Mouse (Mus musculus) right cerebral cortex, postnatal 36 days (tissue): ENCODE data around the gene Hapln2.
A peak's percentile ranks its signal among the peaks of the same experiment; 100 is the strongest.

Source experiments
- DNase-seq, 2 experiments: peaks; one replicate each; pipeline ENCODE4 v3.0.0; 2022; ENCODE audit warnings: low spot score in 2 of 2, mixed read lengths in 1 of 2

Gene Hapln2

GRCm38 (mm10) chr3:88005822-88006786 lies 21.3 kb downstream of the Hapln2 start:
- no peak for DNase-seq

- DNase-seq, result no peak
Measured at GRCm38 (mm10) chr3:88002291-88002976, 24.9 kb downstream of the Hapln2 start.

GRCm38 (mm10) chr3:88000816-88001595 lies 26.4 kb downstream of the Hapln2 start:
- DNase-seq, result peak in 1 of 2 experiments; percentile 48

GRCm38 (mm10) chr3:88000181-88000580 lies 27.2 kb downstream of the Hapln2 start, which contains the start of gene Bcan:
Gene Bcan, minus strand, starts transcription at chr3:88000230.
- DNase-seq, result no peak

GRCm38 (mm10) chr3:87999243-87999895 lies 28.0 kb downstream of the Hapln2 start:
- DNase-seq, result no peak

- DNase-seq, result no peak
Measured at GRCm38 (mm10) chr3:87998747-87999146, 28.6 kb downstream of the Hapln2 start.

GRCm38 (mm10) chr3:87996971-87997614 lies 30.3 kb downstream of the Hapln2 start:
- DNase-seq, result no peak

GRCm38 (mm10) chr3:87996401-87996800 lies 31.0 kb downstream of the Hapln2 start:
- DNase-seq, result no peak

- DNase-seq, result no peak
Measured at GRCm38 (mm10) chr3:87995331-87995730, 32.1 kb downstream of the Hapln2 start.

- no peak for DNase-seq
Measured at GRCm38 (mm10) chr3:87993436-87993835, 33.9 kb downstream of the Hapln2 start.

- no peak for DNase-seq
Measured at GRCm38 (mm10) chr3:87989935-87990334, 37.4 kb downstream of the Hapln2 start.

GRCm38 (mm10) chr3:87988068-87988467 lies 39.3 kb downstream of the Hapln2 start:
- no peak for DNase-seq

- DNase-seq, result no peak
Measured at GRCm38 (mm10) chr3:87987633-87988032, 39.8 kb downstream of the Hapln2 start.

GRCm38 (mm10) chr3:87986868-87987267 lies 40.5 kb downstream of the Hapln2 start:
- peak; percentile 81 to 86 for DNase-seq

GRCm38 (mm10) chr3:87985505-87986320 lies 41.7 kb downstream of the Hapln2 start:
- no peak for DNase-seq

GRCm38 (mm10) chr3:87984094-87984493 lies 43.3 kb downstream of the Hapln2 start:
- no peak for DNase-seq

GRCm38 (mm10) chr3:87983627-87984026 lies 43.8 kb downstream of the Hapln2 start:
- no peak for DNase-seq

GRCm38 (mm10) chr3:87982836-87983601 lies 44.4 kb downstream of the Hapln2 start:
- DNase-seq, result no peak
